Mouse (Mus musculus) thymus, postnatal 10 days (tissue): ENCODE data around the gene Arpc5.
"Not testable (repeated sequence)": the region's sequence is repeated elsewhere in the genome, so short reads cannot be mapped to it uniquely, and the experiment has no call there.

ENCODE experiments used
- DNase-seq, 2 experiments: peaks; one replicate each; pipeline ENCODE4 v3.0.0; 2021; ENCODE audit warnings: low spot score in 2 of 2

Gene Arpc5

GRCm38 (mm10) chr1:152766032-152766772 is at the start of gene Arpc5, which contains the start of gene Rgl1:
Gene Arpc5, plus strand, starts transcription at chr1:152766542.
Gene Rgl1, minus strand, starts transcription at chr1:152766351.
- peak; percentile 95 to 97 for DNase-seq

DNA sequence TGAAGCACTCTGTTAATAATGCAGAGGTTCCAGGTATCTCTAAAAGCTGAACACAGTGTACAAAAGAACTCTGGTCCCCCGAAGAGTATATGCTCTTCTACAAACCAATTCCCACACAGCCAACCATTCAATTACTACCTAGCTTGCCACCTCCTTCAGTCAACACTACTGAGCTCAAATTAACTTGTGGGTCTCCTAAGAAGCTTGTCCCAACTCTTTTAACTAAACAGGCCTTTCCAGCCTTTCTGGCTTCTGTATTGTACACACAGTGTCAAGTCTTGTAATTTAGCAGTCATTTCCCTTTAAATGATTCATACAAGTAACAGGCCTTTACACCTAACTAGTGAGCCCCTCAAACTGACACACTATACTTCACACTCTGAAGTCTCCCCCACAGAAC is 49.0 kb upstream of the Arpc5 start:
- no peak for DNase-seq

- DNase-seq, result no peak
Observed at GRCm38 (mm10) chr1:152718200-152718599, 48.1 kb upstream of the Arpc5 start.

GRCm38 (mm10) chr1:152720969-152721368 is 45.4 kb upstream of the Arpc5 start:
- DNase-seq, result no peak

GRCm38 (mm10) chr1:152721535-152722198 is 44.7 kb upstream of the Arpc5 start:
- no peak for DNase-seq

- no peak for DNase-seq
Observed at GRCm38 (mm10) chr1:152724286-152724685, 42.1 kb upstream of the Arpc5 start.

DNA sequence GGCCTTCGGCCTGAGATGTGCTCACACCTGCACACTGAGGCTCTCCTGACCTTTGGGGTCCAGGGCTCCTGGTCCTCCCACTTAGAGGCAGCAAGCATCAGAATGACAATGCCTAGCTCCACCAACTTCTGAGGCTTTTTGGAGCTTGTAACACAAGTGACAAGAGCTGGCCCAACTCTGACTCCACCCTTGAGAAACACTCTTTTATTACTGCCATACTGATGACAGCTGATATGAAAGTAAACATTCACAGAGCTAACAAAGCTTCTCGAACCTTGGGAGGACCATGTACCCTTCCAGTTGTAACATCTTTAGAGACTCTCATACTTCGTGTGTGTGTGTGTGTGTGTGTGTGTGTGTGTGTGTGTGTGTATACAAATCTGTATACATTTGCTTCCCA is 40.2 kb upstream of the Arpc5 start:
- DNase-seq, result no peak

DNA sequence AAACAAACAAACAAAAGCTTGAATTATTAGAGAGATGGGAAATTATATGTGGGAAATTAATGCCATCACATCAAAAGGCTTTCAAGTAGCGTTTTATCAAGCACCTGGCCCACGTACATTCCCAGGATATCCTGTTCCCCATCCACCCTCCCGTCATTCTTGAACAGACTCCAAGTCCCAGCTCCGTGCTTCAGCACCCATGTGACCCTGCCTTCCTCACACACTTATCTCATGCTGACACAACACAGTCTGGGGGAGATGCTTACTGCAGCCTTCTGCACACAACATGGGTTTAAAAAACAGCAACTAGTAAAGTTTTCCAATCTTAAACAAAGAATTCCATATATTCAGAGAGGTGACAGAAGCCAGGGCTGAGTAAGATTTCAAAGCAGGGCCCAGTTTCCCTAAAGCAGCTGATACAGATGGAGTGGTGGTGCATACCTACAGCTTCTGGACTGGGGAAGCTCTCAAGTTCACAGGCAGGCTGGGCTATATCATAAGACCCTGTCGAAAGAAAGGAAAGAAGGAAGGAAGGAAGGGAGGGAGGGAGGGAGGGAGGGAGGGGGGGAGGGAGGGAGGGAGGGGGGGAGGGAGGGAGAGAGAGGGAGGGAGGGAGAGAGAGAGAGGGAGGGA is 38.6 kb upstream of the Arpc5 start:
- no peak for DNase-seq

DNA sequence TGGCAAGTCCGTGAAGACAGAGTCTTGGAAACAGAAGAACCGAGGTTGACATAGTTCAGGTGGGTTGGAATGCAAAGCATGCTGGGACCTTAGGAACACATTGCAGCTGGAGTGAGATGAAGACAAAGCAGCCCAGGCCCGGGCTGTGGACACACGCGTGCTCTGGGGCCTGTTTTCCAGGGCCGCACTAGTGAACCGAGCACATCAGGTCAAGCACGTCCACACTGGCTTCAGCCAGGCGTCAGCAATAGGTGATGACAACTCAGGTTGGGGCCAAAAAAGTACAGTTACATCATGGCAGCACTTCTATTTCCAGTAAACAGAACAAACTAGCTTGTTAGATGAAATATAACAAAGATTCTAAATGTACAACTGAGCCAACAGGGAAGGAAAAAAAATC is 27.5 kb upstream of the Arpc5 start:
- no peak for DNase-seq

DNA sequence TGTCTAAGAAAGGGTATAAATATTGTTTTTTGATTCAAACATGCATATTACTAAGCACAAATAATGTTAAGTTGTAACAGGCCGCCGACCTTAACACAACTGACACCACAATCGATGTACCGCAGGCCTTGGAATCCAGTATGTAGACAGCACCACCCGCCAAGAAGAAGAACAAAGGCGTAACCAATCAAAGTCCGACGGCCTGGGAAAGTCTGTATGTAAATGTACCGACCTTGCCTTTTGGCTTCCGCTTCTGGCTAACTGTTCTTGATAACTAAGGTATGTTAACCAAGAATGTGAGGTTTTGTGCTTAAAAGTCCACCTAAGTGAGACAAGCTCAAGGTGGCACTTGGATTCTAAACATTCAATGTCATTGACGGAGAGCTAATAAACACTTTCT is 27.0 kb upstream of the Arpc5 start:
- DNase-seq, result no peak

DNA sequence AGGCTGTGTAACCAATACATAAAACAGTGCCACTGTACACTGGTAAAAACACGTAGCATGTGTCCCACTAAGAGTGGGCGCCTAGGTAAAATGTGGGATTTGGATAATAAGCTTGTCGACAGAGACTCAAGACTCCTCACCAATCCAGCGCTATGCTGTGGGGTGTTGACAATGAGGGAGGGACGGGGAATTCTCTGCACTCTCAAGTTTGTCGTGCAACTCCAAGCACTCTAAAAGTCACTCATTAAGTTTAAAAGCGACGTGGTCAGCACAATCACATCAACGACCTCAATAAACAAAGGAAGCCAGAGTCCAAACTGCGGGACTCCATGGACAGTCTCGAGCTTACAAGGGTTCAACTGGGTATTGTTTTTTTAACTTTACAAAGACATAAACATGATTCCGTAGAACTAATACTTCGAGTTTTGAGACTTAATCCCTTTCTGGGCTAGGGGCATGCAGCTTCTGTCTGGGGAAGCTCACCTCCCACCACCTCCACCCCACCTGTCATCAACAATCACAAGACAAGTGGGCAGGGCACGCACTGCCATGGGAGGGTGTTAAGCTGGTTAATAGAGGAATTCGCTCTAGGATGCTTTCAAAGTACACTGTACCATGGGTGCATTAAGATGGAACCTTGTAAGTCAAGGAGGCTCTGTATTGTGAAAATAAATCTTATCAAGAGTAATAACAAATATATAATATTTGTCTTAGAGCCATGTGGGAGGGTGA is 23.1 kb upstream of the Arpc5 start:
- no peak for DNase-seq

GRCm38 (mm10) chr1:152746426-152746825 is 19.9 kb upstream of the Arpc5 start:
- DNase-seq, result peak; percentile 23 to 68

GRCm38 (mm10) chr1:152749276-152749675 is 17.1 kb upstream of the Arpc5 start:
- no peak for DNase-seq

GRCm38 (mm10) chr1:152750312-152750965 is 15.9 kb upstream of the Arpc5 start, which contains the start of gene Apobec4:
Gene Apobec4, plus strand, starts transcription at chr1:152750551.
- DNase-seq, result no peak

DNA sequence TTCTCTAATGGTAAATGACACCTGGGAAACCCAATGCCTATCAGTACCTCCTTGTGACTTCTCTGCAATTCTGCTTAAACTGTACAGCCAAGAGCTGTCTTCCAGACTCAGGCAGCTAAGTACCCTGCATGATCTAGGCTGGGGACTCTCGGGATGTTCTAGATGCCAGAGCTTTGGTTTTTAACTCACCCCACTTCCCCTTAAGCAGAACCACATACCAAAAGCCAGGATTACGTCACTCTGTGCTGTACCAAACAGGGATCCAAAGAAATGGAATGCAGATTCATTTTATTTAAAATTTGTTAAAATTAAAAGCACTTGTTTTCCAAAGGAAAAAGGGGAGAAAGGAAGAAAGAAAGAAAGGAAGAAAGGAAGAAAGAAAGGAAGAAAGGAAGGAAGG is 4.6 kb upstream of the Arpc5 start:
- DNase-seq, result no peak

DNA sequence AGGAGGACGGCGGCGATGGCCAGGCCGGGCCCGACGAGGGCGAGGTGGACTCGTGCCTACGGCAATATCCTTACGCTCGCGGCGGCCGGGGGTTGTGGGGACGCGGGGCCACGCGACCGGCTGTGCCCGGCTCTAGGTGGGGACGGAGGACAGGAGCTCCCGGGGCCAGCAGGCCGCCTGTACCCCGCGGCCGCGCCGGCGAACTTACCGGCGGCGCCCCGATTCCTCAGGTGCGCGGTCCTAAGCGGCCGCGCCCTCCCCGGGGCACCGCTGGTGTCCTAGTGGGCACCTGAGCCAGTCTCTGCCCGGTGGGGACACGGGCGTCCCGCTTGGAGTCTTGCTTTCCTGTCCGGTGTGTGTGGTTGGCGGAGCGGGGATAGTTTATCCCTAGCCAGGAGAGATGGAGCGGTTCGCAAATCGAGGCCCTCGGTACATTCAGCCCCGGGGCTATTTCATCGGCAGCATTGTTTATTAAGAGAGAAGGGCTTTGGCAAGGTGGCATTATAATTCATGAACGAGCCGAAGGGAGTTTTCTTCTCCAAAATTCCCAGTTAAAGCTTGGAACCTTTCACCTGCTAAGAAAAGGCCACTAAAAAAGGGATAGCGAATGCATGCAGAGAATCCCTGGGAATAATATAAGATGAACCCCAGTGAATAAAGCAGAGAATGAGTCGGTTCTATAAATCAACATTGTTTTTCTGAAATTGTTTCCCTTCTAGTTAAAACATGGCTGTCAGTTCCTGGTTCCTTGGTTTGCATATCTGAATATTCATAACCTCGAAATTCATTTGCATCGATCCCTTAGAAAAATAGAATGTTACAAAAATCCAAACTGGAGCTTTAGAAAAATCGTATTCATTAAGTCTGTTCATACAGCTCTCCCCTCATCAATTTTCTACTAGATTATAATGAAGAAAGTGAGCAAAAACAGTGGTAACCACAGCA is 734 bp downstream of the Arpc5 start:
- peak in 1 of 2 experiments; percentile 35 for DNase-seq

- peak; percentile 71 to 72 for DNase-seq
Observed at GRCm38 (mm10) chr1:152767749-152768488, 1.6 kb downstream of the Arpc5 start.

- no peak for DNase-seq
Observed at GRCm38 (mm10) chr1:152771016-152771415, 4.7 kb downstream of the Arpc5 start.

DNA sequence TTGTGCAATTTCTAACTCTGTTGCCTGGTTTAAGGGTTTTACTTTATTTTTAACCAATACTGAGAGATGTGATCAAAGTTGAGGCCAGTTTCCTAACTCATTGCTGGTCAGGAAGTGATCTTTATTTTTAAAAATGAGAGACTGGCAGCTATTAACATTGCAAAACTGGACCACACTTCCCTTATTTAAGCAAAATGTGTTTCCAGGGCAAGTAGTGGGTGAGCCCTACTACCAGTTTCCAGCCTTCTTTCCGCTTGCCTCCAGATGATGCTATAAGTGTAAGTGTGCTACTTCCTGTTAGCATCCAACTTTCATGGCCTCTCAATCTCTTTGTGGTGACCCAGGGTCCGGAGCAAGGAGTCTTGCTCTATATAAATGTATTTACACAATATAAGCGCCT is 8.3 kb downstream of the Arpc5 start:
- DNase-seq, result not testable (repeated sequence)
